Mouse (Mus musculus) C2C12 (cell line): ENCODE results near the gene Ctdnep1. TPM values are rescaled to one million over a fixed set of nuclear protein-coding genes. Genes with fewer than 3 reads are reported as not detected.
A peak's percentile ranks its signal among the peaks of the same experiment; 100 is the strongest.

ENCODE experiments used
- H3K27me3 ChIP-seq: one replicate; pipeline ENCODE4 v1.6.1; 2011; ENCODE audit not compliant: control insufficient read depth, insufficient read depth, insufficient read length
- H3K36me3 ChIP-seq: one replicate; pipeline ENCODE4 v1.6.1; 2011; ENCODE audit not compliant: control insufficient read depth, insufficient read depth
- H3K4me3 ChIP-seq: one replicate; pipeline ENCODE4 v1.5.1; 2011; ENCODE audit warnings: mild to moderate bottlenecking, control low read depth; ENCODE audit not compliant: poor library complexity, insufficient read depth, severe bottlenecking
- H3K79me2 ChIP-seq: one replicate; pipeline ENCODE4 v1.6.1; 2011; ENCODE audit not compliant: control insufficient read depth, insufficient read depth
- H3K79me3 ChIP-seq: one replicate; pipeline ENCODE4 v1.6.1; 2011; ENCODE audit warnings: low read depth, control low read depth
- H3ac ChIP-seq: one replicate; pipeline ENCODE3; 2011; ENCODE audit warnings: low read depth; ENCODE audit not compliant: control insufficient read depth, insufficient read length
- CEBPB ChIP-seq: IDR thresholded peaks from one replicate; pipeline ENCODE4 v1.6.1; 2011; ENCODE audit warnings: low read depth, mild to moderate bottlenecking, control low read depth, moderate library complexity
- CTCF ChIP-seq: IDR thresholded peaks from one replicate; pipeline ENCODE4 v1.5.1; 2011; ENCODE audit not compliant: control insufficient read depth, insufficient read depth, insufficient read length
- FOSL1 ChIP-seq: IDR thresholded peaks from one replicate; pipeline ENCODE4 v1.8.0; 2011; ENCODE audit warnings: mild to moderate bottlenecking, low read length; ENCODE audit not compliant: poor library complexity, insufficient read depth, severe bottlenecking
- MAX ChIP-seq: IDR thresholded peaks from one replicate; pipeline ENCODE4 v1.6.1; 2011; ENCODE audit warnings: mild to moderate bottlenecking, control low read depth
- MYOD1 ChIP-seq: IDR thresholded peaks from one replicate; pipeline ENCODE4 v1.6.1; 2011; ENCODE audit warnings: low read depth; ENCODE audit not compliant: control insufficient read depth, insufficient read length
- MYOG ChIP-seq: IDR thresholded peaks from one replicate; pipeline ENCODE4 v1.6.1; 2011; ENCODE audit not compliant: control insufficient read depth, insufficient read length; ENCODE audit errors: extremely low read depth
- USF1 ChIP-seq: IDR thresholded peaks from one replicate; pipeline ENCODE4 v1.6.1; 2011; ENCODE audit warnings: low read depth, mild to moderate bottlenecking, control low read depth, moderate library complexity
- polyA plus RNA-seq: library from polyadenylated mRNA; unstranded; fragments of >200 nt; fragmentation: generic; extraction: Trizol; gene quantifications from one replicate; pipeline ENCODE4 v1.2.1, GENCODE M21; 2012; ENCODE audit warnings: missing spikeins

Gene Ctdnep1
- polyA plus RNA-seq, 1 experiment = 141 TPM

- no peaks in the 10 kb centered on the region for H3K27me3 ChIP-seq
- H3K79me2 ChIP-seq = peaks cover 74% of the 10 kb centered on the region
- no peak overlapping the region for H3ac ChIP-seq
- H3K36me3 ChIP-seq = peaks cover 44% of the 10 kb centered on the region
- TF ChIP-seq CEBPB (no peak), MYOG (no peak), MYOD1 (no peak), USF1 (no peak), CTCF (peak; percentile 6), FOSL1 (no peak), MAX (peak; percentile 41)
- H3K4me3 ChIP-seq = peak overlapping the region; percentile 86
- H3K79me3 ChIP-seq = peaks cover 55% of the 10 kb centered on the region
Observed at GRCm38 (mm10) chr11:70001865-70002264, 20.9 kb downstream of the Ctdnep1 start.

- H3K4me3 ChIP-seq = no peak overlapping the region
- H3K36me3 ChIP-seq = peaks cover 49% of the 10 kb centered on the region
- no peak overlapping the region for H3ac ChIP-seq
- H3K79me2 ChIP-seq = peaks cover 69% of the 10 kb centered on the region
- TF ChIP-seq USF1 (no peak), FOSL1 (no peak), MAX (no peak), CTCF (no peak), MYOG (no peak), CEBPB (no peak), MYOD1 (no peak)
- peaks cover 53% of the 10 kb centered on the region for H3K79me3 ChIP-seq
- H3K27me3 ChIP-seq = no peaks in the 10 kb centered on the region
Observed at GRCm38 (mm10) chr11:70002471-70002870, 21.5 kb downstream of the Ctdnep1 start.

GRCm38 (mm10) chr11:70005521-70005920 lies 24.6 kb downstream of the Ctdnep1 start:
- no peak for TF ChIP-seq FOSL1
- TF ChIP-seq CTCF = peak; percentile 48
- H3K79me2 ChIP-seq = peaks cover 49% of the 10 kb centered on the region
- H3K79me3 ChIP-seq = peaks cover 38% of the 10 kb centered on the region
- H3K36me3 ChIP-seq = peaks cover 52% of the 10 kb centered on the region
- H3K4me3 ChIP-seq = no peak overlapping the region
- no peaks in the 10 kb centered on the region for H3K27me3 ChIP-seq
- H3ac ChIP-seq = no peak overlapping the region

- Histone ChIP-seq H3K79me3 (peaks cover 2% of the 10 kb centered on the region), H3K4me3 (no peak overlapping the region), H3ac (no peak overlapping the region), H3K27me3 (no peaks in the 10 kb centered on the region), H3K79me2 (peaks cover 19% of the 10 kb centered on the region), H3K36me3 (peaks cover 85% of the 10 kb centered on the region)
- no peak for TF ChIP-seq FOSL1
- TF ChIP-seq USF1 = no peak
- no peak for TF ChIP-seq MAX
- TF ChIP-seq MYOD1 = no peak
- TF ChIP-seq CTCF = no peak
- TF ChIP-seq CEBPB = no peak
- no peak for TF ChIP-seq MYOG
Observed at GRCm38 (mm10) chr11:70010033-70010432, 29.1 kb downstream of the Ctdnep1 start.

GRCm38 (mm10) chr11:70010548-70010947 lies 29.6 kb downstream of the Ctdnep1 start:
- Histone ChIP-seq H3K27me3 (no peaks in the 10 kb centered on the region), H3K79me2 (peaks cover 15% of the 10 kb centered on the region), H3K4me3 (no peak overlapping the region), H3ac (no peak overlapping the region), H3K79me3 (peaks cover 2% of the 10 kb centered on the region), H3K36me3 (peaks cover 81% of the 10 kb centered on the region)
- TF ChIP-seq MAX (no peak), MYOG (no peak), MYOD1 (no peak), CEBPB (no peak), USF1 (no peak), CTCF (no peak), FOSL1 (no peak)

GRCm38 (mm10) chr11:70010961-70011360 lies 30.0 kb downstream of the Ctdnep1 start:
- Histone ChIP-seq H3K27me3 (no peaks in the 10 kb centered on the region), H3K36me3 (peaks cover 79% of the 10 kb centered on the region), H3ac (no peak overlapping the region), H3K79me2 (peaks cover 15% of the 10 kb centered on the region), H3K79me3 (peaks cover 2% of the 10 kb centered on the region), H3K4me3 (no peak overlapping the region)
- no peak for TF ChIP-seq MAX
- TF ChIP-seq CTCF = no peak
- TF ChIP-seq MYOD1 = no peak
- no peak for TF ChIP-seq MYOG
- no peak for TF ChIP-seq FOSL1
- TF ChIP-seq CEBPB = no peak
- TF ChIP-seq USF1 = no peak
